Mouse (Mus musculus): ENCODE measurements around the gene Lingo2.

DNA sequence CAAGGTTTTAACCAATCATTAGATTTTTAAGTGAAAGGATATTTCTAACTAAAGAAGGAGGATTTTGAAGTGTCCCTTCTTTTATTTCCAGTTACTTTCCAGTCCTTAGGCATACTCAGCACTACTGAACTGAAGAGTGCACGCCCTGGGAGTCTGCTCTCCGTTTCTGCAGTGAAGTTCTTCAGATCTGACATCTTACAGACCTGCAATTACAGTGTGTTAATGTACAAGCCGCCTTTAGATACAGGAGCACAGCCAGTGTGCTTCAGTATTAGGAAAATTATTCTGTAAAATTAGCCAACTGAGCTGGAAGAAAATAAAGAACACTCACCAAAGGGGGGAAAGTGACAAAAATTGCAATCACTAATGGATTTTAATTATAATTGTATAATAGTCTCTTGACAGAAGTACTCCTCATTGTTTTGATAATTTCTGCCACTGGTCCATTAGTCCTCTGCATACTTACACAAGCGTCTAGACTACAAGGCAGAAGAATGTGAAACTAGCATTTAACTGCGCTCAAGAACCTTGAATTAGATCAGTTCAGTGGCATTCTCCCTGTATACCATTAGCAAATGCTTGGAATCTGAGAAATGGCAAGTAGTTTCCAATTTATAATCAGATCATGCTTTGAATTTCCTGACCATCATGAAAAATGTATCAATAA is 1167.2 kb downstream of the Lingo2 start:
- TF ChIP-seq GATA1 (IDR thresholded peaks at IDR 0.05; ENCODE audit: borderline replicate concordance, low read length), result no peak
- TF ChIP-seq FLI1 (IDR thresholded peaks at IDR 0.05; ENCODE audit: low read length), result no peak

All from megakaryocyte, embryonic 14.5 days (primary cell).